Comparison of ENCODE assay signal across 21 mouse cellular contexts in genomic region chr2:7233411-7233810, GRCm38 (mm10).
A peak's percentile ranks its signal among the peaks of the same experiment; 100 is the strongest.
DNase-seq lines count a peak whose midpoint lies in the region; ATAC-seq and TF ChIP-seq lines count a peak whose summit lies in the region.
"Had no signal": no experiment of that assay in that cellular context is flagged by ENCODE, and none has a peak within 500 bp of the region (broad histone marks: within the 10 kb centered on the region; RNA-seq: fewer than 3 reads in every experiment).

No protein-coding gene starts in this region.

- intact Hi-C loops in left cerebral cortex, adult 2 months (cut with DNase I), result loop anchor here (10.0 kb wide), 2 partner anchors 1041 to 1261 kb away; no protein-coding TSS in a partner anchor
- intact Hi-C loops in left cerebral cortex, postnatal 10 days (cut with DNase I), result no loop called here
- intact Hi-C loops in gastrocnemius, adult 2 months (cut with DNase I), result no loop called here

- no peak overlapping the region for H3K9ac ChIP-seq in forebrain, postnatal 0 days
- H3K9ac ChIP-seq in forebrain, embryonic 13.5 days, result no peak overlapping the region
- H3K9ac ChIP-seq: hindbrain, embryonic 12.5 days; hindbrain, embryonic 15.5 days had no signal

- no peaks in the 10 kb centered on the region for H3K9me3 ChIP-seq in forebrain, postnatal 0 days (ENCODE audit: low read length)
- no peaks in the 10 kb centered on the region for H3K9me3 ChIP-seq in forebrain, embryonic 13.5 days (replicated peaks)
- H3K9me3 ChIP-seq: hindbrain, embryonic 12.5 days; hindbrain, embryonic 15.5 days had no signal

- H3K4me2 ChIP-seq in forebrain, postnatal 0 days (ENCODE audit: low read depth), result no peak overlapping the region
- no peak overlapping the region for H3K4me2 ChIP-seq in forebrain, embryonic 13.5 days
- H3K4me2 ChIP-seq: heart, embryonic 11.5 days; hindbrain, embryonic 12.5 days; hindbrain, embryonic 15.5 days had no signal

- no peak for TF ChIP-seq CTCF in forebrain, postnatal 0 days (IDR thresholded peaks at IDR 0.05; ENCODE audit: low read depth)
- no peak for TF ChIP-seq CTCF in left cerebral cortex, adult 2 months (IDR thresholded peaks at IDR 0.05)
- TF ChIP-seq CTCF in cortical plate, adult 2 months (IDR thresholded peaks at IDR 0.05; ENCODE audit: extremely low read depth, insufficient read depth, low read length), result no peak
- TF ChIP-seq CTCF in gastrocnemius, adult 2 months (IDR thresholded peaks at IDR 0.05), result no peak

- ATAC-seq in forebrain, postnatal 0 days, result no peak
- no peak for ATAC-seq in forebrain, embryonic 13.5 days
- ATAC-seq: CD4-positive, CD25-positive, alpha-beta regulatory T cell, adult 4 months; intestine, postnatal 0 days had no signal

- peak overlapping the region; percentile 45; the same call in 1 of the 2 replicates for H3K27ac ChIP-seq in forebrain, postnatal 0 days (ENCODE audit: low read depth, low read length)
- no peak overlapping the region for H3K27ac ChIP-seq in forebrain, embryonic 13.5 days
- peak overlapping the region; percentile 89 for H3K27ac ChIP-seq in left cerebral cortex, adult 2 months
- H3K27ac ChIP-seq in cortical plate, adult 2 months (ENCODE audit: insufficient read depth, low read length), result peak overlapping the region; percentile 98
- H3K27ac ChIP-seq in gastrocnemius, adult 2 months, result no peak overlapping the region
- H3K27ac ChIP-seq: heart, adult 2 months; hindbrain, embryonic 12.5 days; hindbrain, embryonic 15.5 days had no signal

- H3K27me3 ChIP-seq in forebrain, postnatal 0 days (ENCODE audit: insufficient read depth, low read length), result no peaks in the 10 kb centered on the region
- H3K27me3 ChIP-seq in forebrain, embryonic 13.5 days, result no peaks in the 10 kb centered on the region
- H3K27me3 ChIP-seq: hindbrain, embryonic 12.5 days; hindbrain, embryonic 15.5 days had no signal

- H3K4me3 ChIP-seq in forebrain, postnatal 0 days (ENCODE audit: low read depth, low read length), result no peak overlapping the region
- no peak overlapping the region for H3K4me3 ChIP-seq in forebrain, embryonic 13.5 days
- no peak overlapping the region for H3K4me3 ChIP-seq in left cerebral cortex, adult 2 months
- H3K4me3 ChIP-seq in cortical plate, adult 2 months (ENCODE audit: insufficient read depth, low read length), result no peak overlapping the region
- no peak overlapping the region for H3K4me3 ChIP-seq in gastrocnemius, adult 2 months
- H3K4me3 ChIP-seq: heart, adult 2 months; hindbrain, embryonic 12.5 days; hindbrain, embryonic 15.5 days had no signal

- TF ChIP-seq POLR2A in cortical plate, adult 2 months (IDR thresholded peaks at IDR 0.05; ENCODE audit: extremely low read depth, insufficient read depth, low read length), result no peak

- no peak for DNase-seq in forebrain, postnatal 0 days
- DNase-seq in left cerebral cortex, adult 2 months (ENCODE audit: extremely low spot score in 1 of 2, low spot score in 2 of 2), result no peak
- DNase-seq in left cerebral cortex, postnatal 10 days (ENCODE audit: extremely low spot score in 1 of 2, low spot score in 2 of 2), result no peak
- peak; percentile 79 for DNase-seq in telencephalon, adult 2 months (ENCODE audit: low read depth, low spot score)
- DNase-seq in gastrocnemius, adult 2 months, result no peak
- DNase-seq: adrenal gland, adult 2 months; adrenal gland, postnatal 14 days; cerebellum, adult 11-12 months; cerebellum, adult 8-10 months; cerebellum, postnatal 10 days; cerebellum, postnatal 36 days; gastrocnemius, postnatal 10 days; gastrocnemius, postnatal 36 days; heart, adult 2 months had no signal

- WGBS in forebrain, postnatal 0 days, result 69% methylated on average over 2 of the region's 2 CpGs
- 88% methylated on average over 2 of the region's 2 CpGs for WGBS in forebrain, embryonic 13.5 days

- peaks cover 6% of the 10 kb centered on the region; the same call in 1 of the 2 replicates for H3K4me1 ChIP-seq in forebrain, postnatal 0 days (ENCODE audit: insufficient read depth)
- no peaks in the 10 kb centered on the region for H3K4me1 ChIP-seq in forebrain, embryonic 13.5 days
- H3K4me1 ChIP-seq in cortical plate, adult 2 months (ENCODE audit: control insufficient read depth, insufficient read depth, low read length), result peaks cover 9% of the 10 kb centered on the region; the same call in 1 of the 2 replicates
- H3K4me1 ChIP-seq: hindbrain, embryonic 12.5 days; hindbrain, embryonic 15.5 days had no signal

- H3K36me3 ChIP-seq in forebrain, postnatal 0 days (ENCODE audit: insufficient read depth), result no peaks in the 10 kb centered on the region
- no peaks in the 10 kb centered on the region for H3K36me3 ChIP-seq in forebrain, embryonic 13.5 days (ENCODE audit: poor library complexity, severe bottlenecking)
- H3K36me3 ChIP-seq: hindbrain, embryonic 12.5 days; hindbrain, embryonic 15.5 days had no signal

Comparison
In these comparisons a context has a peak if more than half of its experiments do, and no peak if none do; other contexts are left out.
1. H3K27ac ChIP-seq: peak in forebrain, postnatal 0 days (single experiment), left cerebral cortex, adult 2 months (single experiment) and cortical plate, adult 2 months (single experiment); none in forebrain, embryonic 13.5 days (single experiment) and gastrocnemius, adult 2 months (single experiment).